Mouse (Mus musculus) heart, postnatal 0 days (tissue): Measurements from ENCODE around the gene Itpr2. TPM values are rescaled to one million over a fixed set of nuclear protein-coding genes. Genes with fewer than 3 reads are reported as not detected.

Source experiments
- ATAC-seq: fragments of 200-750 bp; cut with Nextera tagmentation; 2 replicates; pipeline ENCODE4 v1.8.0; 2017; ENCODE audit warnings: low read depth, moderate number of reproducible peaks, moderate library complexity; ENCODE audit not compliant: insufficient read depth
- DNase-seq: peaks from one replicate; pipeline ENCODE4 v3.0.0-alpha.2; 2016; ENCODE audit warnings: low spot score
- H3K27ac ChIP-seq: fragments of 300-500 bp; sonication (generic); 2 replicates; pipeline ENCODE4 v1.5.1; 2014; ENCODE audit warnings: low read depth, mild to moderate bottlenecking
- H3K27me3 ChIP-seq: fragments of 300-500 bp; sonication (generic); 2 replicates; pipeline ENCODE4 v1.6.1; 2014; ENCODE audit warnings: low read length, mixed read lengths; ENCODE audit not compliant: control insufficient read depth, insufficient read depth
- H3K36me3 ChIP-seq: fragments of 300-500 bp; sonication (generic); replicated peaks from 2 replicates; pipeline ENCODE4 v1.6.1; 2014; ENCODE audit warnings: low read length, mixed read lengths; ENCODE audit not compliant: control insufficient read depth, insufficient read depth
- H3K4me1 ChIP-seq: fragments of 300-500 bp; sonication (generic); 2 replicates; pipeline ENCODE4 v1.6.1; 2014; ENCODE audit warnings: antibody characterized with exemption; ENCODE audit not compliant: control insufficient read depth, insufficient read depth
- H3K4me2 ChIP-seq: fragments of 300-500 bp; sonication (generic); 2 replicates; pipeline ENCODE4 v1.6.1; 2014; ENCODE audit warnings: low read depth, mild to moderate bottlenecking, low read length, moderate library complexity
- H3K4me3 ChIP-seq: fragments of 300-500 bp; sonication (generic); 2 replicates; pipeline ENCODE4 v1.5.1; 2014; ENCODE audit warnings: low read depth, low read length
- H3K9ac ChIP-seq: fragments of 300-500 bp; sonication (generic); replicated peaks from 2 replicates; pipeline ENCODE4 v1.6.1; 2014; ENCODE audit warnings: low read depth, low read length, mixed read lengths
- H3K9me3 ChIP-seq: fragments of 300-500 bp; sonication (generic); replicated peaks from 2 replicates; pipeline ENCODE4 v1.6.1; 2016; ENCODE audit warnings: low read length; ENCODE audit not compliant: control insufficient read depth
- CTCF ChIP-seq: IDR thresholded peaks from 2 replicates; pipeline ENCODE4 v1.5.1; 2016; ENCODE audit warnings: antibody characterized with exemption, control low read depth, low read depth
- EP300 ChIP-seq: IDR thresholded peaks from 2 replicates; pipeline ENCODE4 v1.6.1; 2016; ENCODE audit warnings: antibody characterized with exemption, low read depth
- WGBS: fragments of 180-500 bp; shearing (Covaris S2); extraction: QIAGEN DNeasy Blood & Tissue Kit; methylation state at CpG from one replicate; pipeline ENCODE4 v1.1.7; 2014; 5-methylcytosine and 5-hydroxymethylcytosine counted together
- polyA plus RNA-seq: library from polyadenylated mRNA; unstranded; fragments of >200 nt; fragmentation: Nextera tagmentation; extraction: Ambion mirVana; gene quantifications from 2 replicates; pipeline ENCODE4 v1.2.1, GENCODE M21; 2015
- total RNA-seq: library from RNA; depleted of rRNA; stranded (reverse); fragments of >200 nt; gene quantifications from 2 replicates; pipeline ENCODE4 v1.2.3, GENCODE M21; 2014; ENCODE audit warnings: low replicate concordance

Gene Itpr2
- total and polyA plus RNA-seq, 2 experiments from 2014 or later, result 26.5 to 59.5 TPM

DNA sequence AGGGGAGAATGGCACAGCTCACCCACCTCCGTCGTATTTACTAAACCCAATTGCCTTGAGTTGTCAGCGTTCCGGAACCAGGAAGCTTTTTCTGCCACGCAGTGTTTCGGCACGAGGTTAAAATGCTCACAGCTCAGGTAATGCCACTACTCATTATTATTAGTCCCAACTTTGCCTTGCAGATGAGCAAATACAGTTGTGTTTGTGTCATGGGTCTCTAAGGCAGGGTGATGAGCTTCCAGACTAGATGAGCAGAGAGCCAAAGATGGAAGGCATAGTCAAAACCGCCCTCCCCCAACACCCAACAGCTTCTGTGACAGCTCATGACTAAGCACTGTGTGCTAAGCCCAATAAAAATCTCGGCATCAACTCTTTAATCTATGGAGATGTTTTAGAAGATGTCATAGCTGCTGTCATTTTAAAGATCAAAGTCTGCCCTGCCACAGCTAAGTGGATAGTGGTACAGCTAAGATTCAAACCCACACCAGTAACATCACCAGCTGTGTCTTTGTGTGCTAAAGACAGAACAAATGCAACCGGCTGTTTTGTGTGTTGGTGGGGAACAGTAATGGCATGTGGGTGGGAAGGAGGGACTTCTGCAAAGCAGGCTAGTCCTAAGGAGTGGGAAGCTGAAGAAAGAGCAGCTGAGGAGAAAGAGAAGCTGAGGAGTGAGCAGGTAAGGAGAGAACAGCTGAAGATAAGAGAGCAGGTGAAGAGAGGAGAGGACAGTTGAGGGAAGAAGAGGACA is 62.8 kb downstream of the Itpr2 start:
- no peaks in the 10 kb centered on the region for H3K27me3 ChIP-seq
- H3K36me3 ChIP-seq, result no peaks in the 10 kb centered on the region
- ATAC-seq (no peak), DNase-seq (no peak)
- H3K9ac ChIP-seq, result no peak overlapping the region
- H3K4me1 ChIP-seq, result peaks cover 4% of the 10 kb centered on the region; the same call in 1 of the 2 replicates
- WGBS, result 80% methylated on average over 10 of the region's 10 CpGs
- TF ChIP-seq CTCF, result no peak
- no peak for TF ChIP-seq EP300
- H3K27ac ChIP-seq, result no peak overlapping the region
- no peaks in the 10 kb centered on the region for H3K9me3 ChIP-seq
- no peak overlapping the region for H3K4me2 ChIP-seq
- H3K4me3 ChIP-seq, result no peak overlapping the region

DNA sequence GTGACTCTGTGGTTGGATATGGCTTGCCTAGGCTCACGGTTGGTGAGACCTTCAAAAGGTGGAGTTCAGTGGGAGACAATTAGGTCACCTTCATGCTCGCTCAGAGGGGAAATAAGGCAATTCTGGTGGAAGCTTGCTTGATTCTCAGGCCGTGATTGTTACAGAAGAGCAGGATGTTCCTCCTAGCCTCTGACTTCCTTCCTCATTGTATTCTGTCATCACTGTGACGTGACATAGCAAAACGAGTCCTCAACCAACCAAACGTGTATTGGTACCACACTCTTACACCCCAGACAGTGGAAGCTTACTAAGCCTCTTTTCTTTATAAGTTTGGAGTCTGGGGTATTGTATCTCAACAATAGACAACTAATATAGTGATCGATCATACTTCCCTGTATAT is 64.0 kb downstream of the Itpr2 start:
- no peaks in the 10 kb centered on the region for H3K36me3 ChIP-seq
- H3K9ac ChIP-seq, result no peak overlapping the region
- DNase-seq, result no peak
- no peak overlapping the region for H3K4me2 ChIP-seq
- H3K9me3 ChIP-seq, result no peaks in the 10 kb centered on the region
- no peak overlapping the region for H3K4me3 ChIP-seq
- 60% methylated on average over 7 of the region's 7 CpGs for WGBS
- peaks cover 9% of the 10 kb centered on the region; the same call in 1 of the 2 replicates for H3K4me1 ChIP-seq
- H3K27ac ChIP-seq, result no peak overlapping the region
- H3K27me3 ChIP-seq, result no peaks in the 10 kb centered on the region
- TF ChIP-seq EP300, result no peak
- no peak for TF ChIP-seq CTCF
- no peak for ATAC-seq

DNA sequence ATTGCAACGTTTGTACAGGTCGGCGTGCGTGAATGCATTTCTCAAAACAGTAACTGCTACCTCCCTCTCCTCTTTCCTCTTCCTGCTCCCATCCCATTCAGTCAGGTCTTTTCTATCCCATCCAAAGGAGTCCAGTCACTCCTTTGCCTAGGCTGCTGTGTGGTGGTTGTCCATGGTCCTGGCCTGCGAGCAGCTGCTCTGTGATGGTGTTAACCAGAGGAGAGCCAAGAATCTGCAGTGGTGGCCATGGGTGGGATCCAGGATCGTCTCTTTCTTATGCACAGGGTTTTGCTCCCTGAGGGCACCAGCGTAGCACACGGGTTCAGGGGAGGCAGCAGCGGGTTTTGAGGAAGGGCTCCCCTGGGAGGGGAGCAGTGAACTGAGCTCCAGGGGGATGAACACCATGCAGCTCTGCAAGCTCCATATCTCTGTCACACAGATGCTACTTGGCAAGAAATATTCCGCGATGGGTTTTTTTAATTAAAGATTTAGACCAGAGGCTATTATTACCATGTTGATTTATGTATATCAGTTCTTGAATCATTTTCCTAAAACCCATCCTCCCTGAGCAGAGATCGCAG is 65.0 kb downstream of the Itpr2 start:
- peaks cover 9% of the 10 kb centered on the region; the same call in 1 of the 2 replicates for H3K4me1 ChIP-seq
- H3K27me3 ChIP-seq, result no peaks in the 10 kb centered on the region
- H3K4me2 ChIP-seq, result no peak overlapping the region
- no peak overlapping the region for H3K27ac ChIP-seq
- DNase-seq (no peak), ATAC-seq (no peak)
- no peak for TF ChIP-seq EP300
- TF ChIP-seq CTCF, result no peak
- H3K4me3 ChIP-seq, result no peak overlapping the region
- H3K9me3 ChIP-seq, result no peaks in the 10 kb centered on the region
- 53% methylated on average over 12 of the region's 12 CpGs for WGBS
- no peaks in the 10 kb centered on the region for H3K36me3 ChIP-seq
- H3K9ac ChIP-seq, result no peak overlapping the region

DNA sequence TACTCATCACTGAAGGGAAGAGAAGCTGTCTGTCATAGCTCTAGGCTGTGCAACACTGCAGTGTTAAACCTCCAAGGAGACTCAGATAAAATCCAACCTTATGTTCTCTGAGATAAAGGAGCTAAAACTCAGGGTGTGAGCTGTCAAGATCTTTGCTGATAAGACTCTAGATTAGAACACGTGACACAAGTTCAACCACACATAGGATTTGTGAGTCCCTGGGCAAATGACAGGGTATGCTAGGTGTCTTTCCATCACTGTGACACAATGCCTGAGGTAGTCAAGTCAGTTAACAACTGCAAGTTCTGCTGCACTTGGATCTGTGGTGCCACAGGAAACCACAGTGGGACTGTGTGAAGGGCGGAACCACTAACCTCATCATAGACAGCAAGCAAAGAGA is 67.8 kb downstream of the Itpr2 start:
- Histone ChIP-seq H3K4me2 (no peak overlapping the region), H3K9ac (no peak overlapping the region), H3K27ac (no peak overlapping the region), H3K36me3 (no peaks in the 10 kb centered on the region), H3K9me3 (no peaks in the 10 kb centered on the region), H3K27me3 (no peaks in the 10 kb centered on the region), H3K4me3 (no peak overlapping the region), H3K4me1 (0 out of 2 replicates have a peak, but pooled peaks cover 4% of the 10 kb centered on the region)
- ATAC-seq (no peak), DNase-seq (no peak)
- TF ChIP-seq CTCF, result no peak
- 79% methylated on average over 2 of the region's 2 CpGs for WGBS

DNA sequence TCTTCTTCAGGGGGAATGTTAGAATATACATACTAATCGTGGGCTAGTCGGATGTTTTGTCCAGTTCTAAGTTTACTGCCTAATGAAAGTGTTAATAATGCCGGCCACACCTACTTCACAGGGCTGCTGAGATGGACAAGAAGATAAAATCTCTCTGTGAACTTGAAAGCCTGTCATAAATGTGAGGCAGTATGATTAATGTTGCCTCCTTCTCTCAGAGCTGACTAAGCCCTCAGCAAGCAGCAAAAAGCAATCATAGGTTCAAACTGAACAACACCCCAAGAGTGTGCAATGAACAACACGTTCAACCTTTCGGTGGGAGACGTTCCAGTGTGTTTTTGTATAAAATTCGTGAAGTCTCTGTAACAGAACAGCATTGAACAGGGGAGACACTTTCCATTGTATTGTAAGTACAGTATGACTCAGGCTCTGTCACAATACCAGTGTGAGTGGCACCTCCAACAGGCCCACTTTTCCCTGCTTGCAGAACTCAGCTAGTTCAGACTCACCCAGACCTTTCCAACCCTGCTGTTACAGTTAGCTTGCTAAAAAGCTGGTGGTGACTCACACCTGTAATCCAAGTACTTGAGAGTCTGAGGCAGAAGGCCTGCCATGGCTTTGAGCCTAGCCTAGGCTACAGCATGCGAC is 69.7 kb downstream of the Itpr2 start:
- Histone ChIP-seq H3K9me3 (no peaks in the 10 kb centered on the region), H3K4me3 (no peak overlapping the region), H3K36me3 (no peaks in the 10 kb centered on the region), H3K4me1 (0 out of 2 replicates have a peak, but pooled peaks cover 4% of the 10 kb centered on the region), H3K9ac (no peak overlapping the region), H3K4me2 (no peak overlapping the region), H3K27me3 (no peaks in the 10 kb centered on the region), H3K27ac (no peak overlapping the region)
- DNase-seq (no peak), ATAC-seq (no peak)
- TF ChIP-seq EP300, result no peak
- no peak for TF ChIP-seq CTCF
- 72% methylated on average over 8 of the region's 8 CpGs for WGBS
